In the genomic region with DNA sequence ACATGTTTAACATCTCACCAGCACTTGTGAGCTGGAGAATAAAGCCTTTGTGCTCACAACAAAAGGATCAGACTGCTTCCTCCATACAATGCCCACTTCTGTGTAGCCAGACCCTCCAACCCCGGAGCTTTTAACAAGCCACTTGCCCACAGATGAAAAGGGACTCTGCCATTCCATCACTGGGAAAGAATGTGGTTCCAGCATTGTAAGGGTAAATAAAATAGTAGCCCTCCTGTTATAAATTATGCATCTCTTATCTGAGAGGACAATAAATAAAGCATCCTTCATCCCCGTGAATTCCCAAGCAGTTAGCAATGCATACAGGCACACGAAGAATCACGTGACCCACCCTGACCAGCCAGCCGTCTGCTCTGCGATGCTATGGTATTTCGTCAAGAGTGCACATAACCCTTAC, we compare ENCODE assay signal across 18 mouse cellular contexts.
A peak's percentile ranks its signal among the peaks of the same experiment; 100 is the strongest.
DNase-seq lines count a peak whose midpoint lies in the region; ATAC-seq and TF ChIP-seq lines count a peak whose summit lies in the region.
"Had no signal": no experiment of that assay in that cellular context is flagged by ENCODE, and none has a peak within 500 bp of the region (broad histone marks: within the 10 kb centered on the region; RNA-seq: fewer than 3 reads in every experiment).

No protein-coding gene starts in this region.

- ATAC-seq in forebrain, embryonic 15.5 days (replicated peaks): peak; percentile 32; the same call in 1 of the 2 replicates
- ATAC-seq in midbrain, embryonic 15.5 days (replicated peaks): peak; percentile 37; the same call in 1 of the 2 replicates
- no peak for ATAC-seq in erythroid progenitor cell, adult 5-6 weeks (replicated peaks; ENCODE audit: low FRiP score, poor library complexity, severe bottlenecking)
- ATAC-seq: intestine, embryonic 15.5 days; Patski had no signal

- H3K4me3 ChIP-seq in forebrain, embryonic 15.5 days: no peak overlapping the region
- no peak overlapping the region for H3K4me3 ChIP-seq in midbrain, embryonic 15.5 days
- H3K4me3 ChIP-seq: embryonic facial prominence, embryonic 13.5 days; intestine, embryonic 15.5 days; limb, embryonic 10.5 days had no signal

- 12% methylated on average over 7 of the region's 7 CpGs for WGBS in forebrain, embryonic 15.5 days
- WGBS in midbrain, embryonic 15.5 days: 21% methylated on average over 7 of the region's 7 CpGs

- no peaks in the 10 kb centered on the region for H3K27me3 ChIP-seq in forebrain, embryonic 15.5 days
- H3K27me3 ChIP-seq in midbrain, embryonic 15.5 days (replicated peaks): no peaks in the 10 kb centered on the region
- H3K27me3 ChIP-seq: CH12.LX; embryonic facial prominence, embryonic 13.5 days; intestine, embryonic 15.5 days; Patski had no signal

- peak; percentile 56 for DNase-seq in Muller cell, postnatal 12 days (ENCODE audit: inconsistent ontology term)
- peak; percentile 90 for DNase-seq in brain, embryonic 14.5 days (ENCODE audit: low read depth)
- DNase-seq in heart, adult 9 months (ENCODE audit: low spot score in 2 of 2): no peak
- DNase-seq in adrenal gland, postnatal 4 days (ENCODE audit: low spot score in 2 of 2): no peak
- no peak for DNase-seq in spleen, postnatal 36 days (ENCODE audit: low spot score in 2 of 2)
- DNase-seq: cerebellum, adult 2 months; kidney, postnatal 10 days; spleen, adult 18-20 months; thymus, postnatal 36 days had no signal

- H3K4me2 ChIP-seq in forebrain, embryonic 15.5 days (replicated peaks): no peak overlapping the region
- H3K4me2 ChIP-seq in midbrain, embryonic 15.5 days: peak overlapping the region; percentile 8; the same call in 1 of the 2 replicates
- H3K4me2 ChIP-seq: embryonic facial prominence, embryonic 13.5 days; intestine, embryonic 15.5 days had no signal

- no peak overlapping the region for H3K9ac ChIP-seq in forebrain, embryonic 15.5 days (replicated peaks)
- H3K9ac ChIP-seq in midbrain, embryonic 15.5 days: no peak overlapping the region
- H3K9ac ChIP-seq: embryonic facial prominence, embryonic 13.5 days; intestine, embryonic 15.5 days; liver, embryonic 14.5 days had no signal

- TF ChIP-seq CTCF in brain, embryonic 14.5 days (IDR thresholded peaks at IDR 0.05; ENCODE audit: borderline replicate concordance, extremely low read depth, insufficient read depth, insufficient read length): no peak

- peaks cover 13% of the 10 kb centered on the region for H3K4me1 ChIP-seq in forebrain, embryonic 15.5 days
- H3K4me1 ChIP-seq in midbrain, embryonic 15.5 days: peaks cover 13% of the 10 kb centered on the region
- H3K4me1 ChIP-seq: intestine, embryonic 15.5 days had no signal

- H3K36me3 ChIP-seq in forebrain, embryonic 15.5 days: no peaks in the 10 kb centered on the region
- no peaks in the 10 kb centered on the region for H3K36me3 ChIP-seq in midbrain, embryonic 15.5 days (replicated peaks)
- H3K36me3 ChIP-seq: embryonic facial prominence, embryonic 13.5 days; intestine, embryonic 15.5 days; limb, embryonic 10.5 days had no signal

- 0 out of 2 replicates have a peak overlapping the region, but pooled peaks have one; percentile 23 for H3K27ac ChIP-seq in forebrain, embryonic 15.5 days (replicated peaks)
- H3K27ac ChIP-seq in midbrain, embryonic 15.5 days: peak overlapping the region; percentile 1; the same call in 1 of the 2 replicates
- H3K27ac ChIP-seq: embryonic facial prominence, embryonic 13.5 days; intestine, embryonic 15.5 days; limb, embryonic 10.5 days; liver, embryonic 14.5 days had no signal

- no peaks in the 10 kb centered on the region for H3K9me3 ChIP-seq in forebrain, embryonic 15.5 days
- H3K9me3 ChIP-seq in midbrain, embryonic 15.5 days: no peaks in the 10 kb centered on the region
- H3K9me3 ChIP-seq: embryonic facial prominence, embryonic 13.5 days; intestine, embryonic 15.5 days; limb, embryonic 10.5 days had no signal

- TF ChIP-seq POLR2A in brain, embryonic 14.5 days (IDR thresholded peaks at IDR 0.05; ENCODE audit: borderline replicate concordance, extremely low read depth, insufficient read depth, insufficient read length, poor library complexity, severe bottlenecking): no peak

Comparison
In these comparisons a context has a peak if more than half of its experiments do, and no peak if none do; other contexts are left out.
1. DNase-seq: peak in Muller cell, postnatal 12 days (single experiment) and brain, embryonic 14.5 days (single experiment); none in heart, adult 9 months (0 of 2), adrenal gland, postnatal 4 days (0 of 2) and spleen, postnatal 36 days (0 of 2).